31 mouse cellular contexts compared by ENCODE assay signal in genomic region chr10:117534478-117534877, GRCm38 (mm10).
"Had no signal": no experiment of that assay in that cellular context is flagged by ENCODE, and none has a peak within 500 bp of the region (broad histone marks: within the 10 kb centered on the region; RNA-seq: fewer than 3 reads in every experiment).

No protein-coding gene starts in this region.

- ATAC-seq: liver, embryonic 12.5 days; liver, postnatal 0 days; lung, postnatal 0 days; midbrain, embryonic 13.5 days; midbrain, embryonic 16.5 days had no signal

- H3K9me3 ChIP-seq: limb, embryonic 10.5 days; limb, embryonic 12.5 days; limb, embryonic 13.5 days; limb, embryonic 15.5 days; liver, embryonic 12.5 days; liver, embryonic 13.5 days; liver, embryonic 15.5 days; lung, embryonic 15.5 days; midbrain, embryonic 10.5 days; midbrain, embryonic 12.5 days; midbrain, embryonic 13.5 days; neural tube, embryonic 12.5 days had no signal

- H3K27ac ChIP-seq: limb, embryonic 10.5 days; limb, embryonic 12.5 days; limb, embryonic 13.5 days; limb, embryonic 15.5 days; liver, embryonic 12.5 days; liver, embryonic 13.5 days; liver, embryonic 14.5 days; liver, embryonic 15.5 days; lung, embryonic 15.5 days; macrophage; midbrain, embryonic 10.5 days; midbrain, embryonic 12.5 days; midbrain, embryonic 13.5 days; neural tube, embryonic 12.5 days had no signal

- H3K4me1 ChIP-seq: liver, embryonic 12.5 days; liver, embryonic 13.5 days; liver, embryonic 15.5 days; lung, embryonic 15.5 days; megakaryocyte, embryonic 14.5 days; midbrain, embryonic 10.5 days; midbrain, embryonic 12.5 days; midbrain, embryonic 13.5 days; neural tube, embryonic 12.5 days had no signal

- H3K36me3 ChIP-seq: limb, embryonic 10.5 days; limb, embryonic 12.5 days; limb, embryonic 13.5 days; limb, embryonic 15.5 days; liver, embryonic 12.5 days; liver, embryonic 13.5 days; liver, embryonic 15.5 days; lung, embryonic 15.5 days; midbrain, embryonic 10.5 days; midbrain, embryonic 12.5 days; midbrain, embryonic 13.5 days; neural tube, embryonic 12.5 days had no signal

- H3K4me3 ChIP-seq: limb, embryonic 10.5 days; limb, embryonic 12.5 days; limb, embryonic 13.5 days; limb, embryonic 15.5 days; liver, embryonic 12.5 days; liver, embryonic 13.5 days; liver, embryonic 15.5 days; lung, embryonic 15.5 days; megakaryocyte, embryonic 14.5 days; midbrain, embryonic 10.5 days; midbrain, embryonic 12.5 days; midbrain, embryonic 13.5 days; myocyte; neural tube, embryonic 12.5 days had no signal

- H3K4me2 ChIP-seq: limb, embryonic 12.5 days; limb, embryonic 13.5 days; limb, embryonic 15.5 days; liver, embryonic 11.5 days; liver, embryonic 12.5 days; liver, embryonic 13.5 days; liver, embryonic 15.5 days; lung, embryonic 14.5 days; lung, embryonic 15.5 days; midbrain, embryonic 11.5 days; midbrain, embryonic 12.5 days; midbrain, embryonic 13.5 days; neural tube, embryonic 12.5 days had no signal

- DNase-seq: left cerebral cortex, postnatal 4 days; liver; liver, embryonic 13.5 days; liver, postnatal 0 days; lung, adult 18-20 months; lung, adult 2 months; lung, embryonic 14.5 days; lung, postnatal 10 days; lung, postnatal 14 days; lung, postnatal 36 days; lung, postnatal 4 days; midbrain, embryonic 14.5 days had no signal

- H3K9ac ChIP-seq: limb, embryonic 12.5 days; limb, embryonic 13.5 days; limb, embryonic 15.5 days; liver, embryonic 12.5 days; liver, embryonic 13.5 days; liver, embryonic 14.5 days; liver, embryonic 15.5 days; liver, postnatal 0 days; lung, embryonic 14.5 days; lung, embryonic 15.5 days; midbrain, embryonic 12.5 days; midbrain, embryonic 13.5 days; neural tube, embryonic 12.5 days had no signal

- H3K27me3 ChIP-seq: limb, embryonic 12.5 days; limb, embryonic 13.5 days; limb, embryonic 15.5 days; liver, embryonic 12.5 days; liver, embryonic 13.5 days; liver, embryonic 15.5 days; lung, embryonic 15.5 days; midbrain, embryonic 12.5 days; midbrain, embryonic 13.5 days; neural tube, embryonic 12.5 days had no signal
